Mouse (Mus musculus) forebrain, postnatal 0 days (tissue): ENCODE measurements around the gene Eif3k. TPM values are rescaled to one million over a fixed set of nuclear protein-coding genes. Genes with fewer than 3 reads are reported as not detected.

ENCODE experiments used
- ATAC-seq: fragments of 200-750 bp; cut with Nextera tagmentation; 2 replicates; pipeline ENCODE4 v1.8.0; 2017; ENCODE audit warnings: mild to moderate bottlenecking, moderate library complexity
- DNase-seq: peaks from one replicate; pipeline ENCODE4 v3.0.0-alpha.2; 2015
- H3K27ac ChIP-seq: fragments of 300-500 bp; sonication (generic); 2 replicates; pipeline ENCODE4 v1.5.1; 2014; ENCODE audit warnings: low read depth, mild to moderate bottlenecking, antibody characterized with exemption, low read length, moderate library complexity, mixed read lengths
- H3K27me3 ChIP-seq: fragments of 300-500 bp; sonication (generic); 2 replicates; pipeline ENCODE4 v1.6.1; 2014; ENCODE audit warnings: mild to moderate bottlenecking, low read length, mixed read lengths; ENCODE audit not compliant: insufficient read depth
- H3K36me3 ChIP-seq: fragments of 300-500 bp; sonication (generic); 2 replicates; pipeline ENCODE4 v1.6.1; 2014; ENCODE audit warnings: mild to moderate bottlenecking, moderate library complexity; ENCODE audit not compliant: insufficient read depth
- H3K4me1 ChIP-seq: fragments of 300-500 bp; sonication (generic); 2 replicates; pipeline ENCODE4 v1.6.1; 2014; ENCODE audit warnings: antibody characterized with exemption; ENCODE audit not compliant: insufficient read depth
- H3K4me2 ChIP-seq: fragments of 300-500 bp; sonication (generic); 2 replicates; pipeline ENCODE4 v1.6.1; 2014; ENCODE audit warnings: low read depth, mild to moderate bottlenecking, moderate library complexity
- H3K4me3 ChIP-seq: fragments of 300-500 bp; sonication (generic); 2 replicates; pipeline ENCODE4 v1.5.1; 2014; ENCODE audit warnings: low read depth, low read length, mixed read lengths
- H3K9ac ChIP-seq: fragments of 300-500 bp; sonication (generic); 2 replicates; pipeline ENCODE4 v1.6.1; 2014; ENCODE audit warnings: mild to moderate bottlenecking
- H3K9me3 ChIP-seq: fragments of 300-500 bp; sonication (generic); 2 replicates; pipeline ENCODE4 v1.6.1; 2016; ENCODE audit warnings: low read length
- CTCF ChIP-seq: sonication (generic); IDR thresholded peaks from 2 replicates; pipeline ENCODE4 v1.5.1; 2016; ENCODE audit warnings: antibody characterized with exemption, control low read depth, low read depth
- WGBS: fragments of 180-500 bp; shearing (Covaris S2); extraction: QIAGEN DNeasy Blood & Tissue Kit; methylation state at CpG from one replicate; pipeline ENCODE4 v1.1.7; 2014; 5-methylcytosine and 5-hydroxymethylcytosine counted together
- polyA plus RNA-seq: library from polyadenylated mRNA; unstranded; fragments of >200 nt; fragmentation: Nextera tagmentation; extraction: Ambion mirVana; gene quantifications from 2 replicates; pipeline ENCODE4 v1.2.1, GENCODE M21; 2015
- total RNA-seq: library from RNA; depleted of rRNA; stranded (reverse); fragments of >200 nt; gene quantifications from 2 replicates; pipeline ENCODE4 v1.2.3, GENCODE M21; 2014

Gene Eif3k
- total and polyA plus RNA-seq, 2 experiments from 2014 or later, result 318 to 360 TPM

- WGBS, result 74% methylated on average over 4 of the region's 4 CpGs
- Histone ChIP-seq H3K4me1 (no peaks in the 10 kb centered on the region; the same call in 1 of the 2 replicates), H3K9me3 (no peaks in the 10 kb centered on the region), H3K9ac (no peak overlapping the region), H3K36me3 (peaks cover 4% of the 10 kb centered on the region; the same call in 1 of the 2 replicates), H3K4me2 (no peak overlapping the region), H3K4me3 (no peak overlapping the region), H3K27ac (no peak overlapping the region), H3K27me3 (no peaks in the 10 kb centered on the region)
- ATAC-seq (no peak), DNase-seq (no peak)
- no peak for TF ChIP-seq CTCF
Measured at GRCm38 (mm10) chr7:28966751-28967505, 14.7 kb downstream of the Eif3k start.

- H3K27ac ChIP-seq, result no peak overlapping the region
- H3K4me1 ChIP-seq, result peaks cover under 1% of the 10 kb centered on the region
- H3K9ac ChIP-seq, result no peak overlapping the region
- H3K27me3 ChIP-seq, result no peaks in the 10 kb centered on the region
- H3K4me2 ChIP-seq, result no peak overlapping the region
- TF ChIP-seq CTCF, result no peak
- peaks cover 4% of the 10 kb centered on the region; the same call in 1 of the 2 replicates for H3K36me3 ChIP-seq
- no peaks in the 10 kb centered on the region for H3K9me3 ChIP-seq
- H3K4me3 ChIP-seq, result no peak overlapping the region
- 71% methylated on average over 4 of the region's 5 CpGs for WGBS
- no peak for ATAC-seq
- no peak for DNase-seq
Measured at GRCm38 (mm10) chr7:28966181-28966580, 15.5 kb downstream of the Eif3k start.

GRCm38 (mm10) chr7:28965346-28965840 lies 16.3 kb downstream of the Eif3k start:
- Histone ChIP-seq H3K27ac (no peak overlapping the region), H3K9ac (no peak overlapping the region), H3K36me3 (no peaks in the 10 kb centered on the region), H3K4me2 (no peak overlapping the region), H3K27me3 (no peaks in the 10 kb centered on the region), H3K9me3 (no peaks in the 10 kb centered on the region), H3K4me1 (peaks cover 7% of the 10 kb centered on the region), H3K4me3 (no peak overlapping the region)
- 82% methylated on average over 5 of the region's 5 CpGs for WGBS
- TF ChIP-seq CTCF, result no peak
- DNase-seq (no peak), ATAC-seq (no peak)

GRCm38 (mm10) chr7:28963399-28963923 lies 18.2 kb downstream of the Eif3k start:
- no peak overlapping the region for H3K9ac ChIP-seq
- peaks cover 15% of the 10 kb centered on the region for H3K4me1 ChIP-seq
- H3K27me3 ChIP-seq, result no peaks in the 10 kb centered on the region
- no peaks in the 10 kb centered on the region for H3K36me3 ChIP-seq
- no peak overlapping the region for H3K4me2 ChIP-seq
- no peak overlapping the region for H3K27ac ChIP-seq
- H3K4me3 ChIP-seq, result no peak overlapping the region
- DNase-seq (no peak), ATAC-seq (no peak)
- no peaks in the 10 kb centered on the region for H3K9me3 ChIP-seq
- no peak for TF ChIP-seq CTCF
- 80% methylated on average over 3 of the region's 3 CpGs for WGBS

GRCm38 (mm10) chr7:28961927-28962670 lies 19.6 kb downstream of the Eif3k start, which contains the start of gene Actn4:
Gene Actn4, minus strand, starts transcription at chr7:28962340.
- peak; percentile 96 for ATAC-seq
- H3K27me3 ChIP-seq, result no peaks in the 10 kb centered on the region
- WGBS, result 3% methylated on average over 76 of the region's 76 CpGs

GRCm38 (mm10) chr7:28961584-28961926 lies 20.1 kb downstream of the Eif3k start:
- Histone ChIP-seq H3K9me3 (no peaks in the 10 kb centered on the region), H3K9ac (peak overlapping the region; percentile 93), H3K27me3 (no peaks in the 10 kb centered on the region), H3K4me3 (peak overlapping the region; percentile 88), H3K4me1 (peaks cover 15% of the 10 kb centered on the region), H3K4me2 (peak overlapping the region; percentile 78), H3K36me3 (no peaks in the 10 kb centered on the region), H3K27ac (peak overlapping the region; percentile 87)
- DNase-seq, result no peak
- 1% methylated on average over 7 of the region's 7 CpGs for WGBS
- TF ChIP-seq CTCF, result no peak
- no peak for ATAC-seq

More at GRCm38 (mm10) chr7:28961927-28962670, 19.6 kb downstream of the Eif3k start, which contains the start of gene Actn4:
- Histone ChIP-seq H3K9me3 (no peaks in the 10 kb centered on the region), H3K36me3 (no peaks in the 10 kb centered on the region), H3K4me3 (peak within 1 kb of the TSS; percentile 88), H3K27ac (peak within 1 kb of the TSS; percentile 91), H3K4me1 (peaks cover 15% of the 10 kb centered on the region), H3K9ac (peak within 1 kb of the TSS; percentile 93), H3K4me2 (peak within 1 kb of the TSS; percentile 78)
- peak; percentile 100 for DNase-seq
- no peak for TF ChIP-seq CTCF
